Mouse (Mus musculus): Measurements from ENCODE around the gene Ccsap. TPM values are rescaled to one million over a fixed set of nuclear protein-coding genes. Genes with fewer than 3 reads are reported as not detected.

Ccsap gene
- 4.1 and 9.5 TPM in 2 replicates for polyA plus RNA-seq (2012; ENCODE audit: low replicate concordance)

DNA sequence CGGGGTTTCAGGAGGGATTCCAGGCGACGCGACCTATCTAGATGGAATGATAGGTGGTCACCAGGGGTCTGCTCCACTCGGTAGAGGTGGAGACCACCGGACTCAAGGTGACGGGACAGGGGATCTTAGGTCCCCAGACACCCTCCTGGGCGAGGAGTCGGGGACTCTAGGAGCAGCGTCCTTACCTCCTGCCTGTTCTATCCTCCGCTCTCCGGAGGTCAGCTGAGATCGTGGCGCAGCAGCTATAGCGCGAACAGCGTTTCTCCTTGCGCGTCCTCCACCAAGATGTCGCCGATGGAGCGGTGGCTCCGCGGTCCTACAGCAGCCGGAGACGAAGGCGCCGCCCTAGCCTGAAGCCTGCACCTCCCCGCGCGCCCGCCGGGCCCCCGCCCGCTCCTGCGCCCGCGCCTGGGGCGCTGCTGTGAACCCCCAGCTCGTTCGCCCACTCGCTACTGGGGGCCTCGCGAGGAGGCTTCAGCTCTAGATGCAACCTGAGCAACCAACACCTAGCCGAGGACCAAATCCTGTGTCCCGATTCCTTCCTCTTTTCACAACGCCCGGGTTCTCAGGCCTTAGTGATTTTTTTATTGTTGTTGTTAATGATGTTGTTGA is at the start of gene Ccsap:
Ccsap (minus strand) TSS at position 562 of the 612 bp plus-strand sequence.

DNA sequence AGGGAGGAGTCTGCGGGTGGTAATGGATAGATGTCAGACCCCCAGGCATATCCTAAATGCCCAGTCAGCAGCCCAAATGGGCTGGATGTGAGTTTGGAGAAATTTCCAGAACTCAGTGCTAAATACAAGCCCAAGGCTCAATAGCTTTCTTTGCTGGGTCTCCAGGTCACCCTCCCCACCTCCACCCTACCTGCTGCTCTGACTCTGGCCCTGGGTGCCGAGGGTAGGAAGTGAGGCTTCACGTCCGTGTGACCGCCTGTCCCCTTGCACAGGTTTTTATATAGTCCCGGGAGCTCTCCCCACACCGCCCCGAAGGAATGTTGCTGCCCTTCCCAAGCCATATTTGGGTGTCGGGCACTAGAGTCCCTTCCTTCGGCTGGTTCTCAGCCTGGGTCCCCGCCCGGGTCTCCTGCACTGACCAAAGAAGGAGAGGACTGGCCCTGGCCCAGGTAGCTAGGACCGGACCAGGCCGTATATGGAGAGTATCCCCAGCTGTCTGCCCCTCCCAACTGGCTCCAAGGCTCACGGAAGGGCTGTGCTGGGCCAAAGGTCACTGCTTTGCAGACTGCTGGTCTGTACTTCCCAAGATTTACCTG is 34.6 kb upstream of the Ccsap start, which contains the start of gene Acta1:
Acta1 (minus strand) TSS at position 250 of the 596 bp plus-strand sequence.

DNA sequence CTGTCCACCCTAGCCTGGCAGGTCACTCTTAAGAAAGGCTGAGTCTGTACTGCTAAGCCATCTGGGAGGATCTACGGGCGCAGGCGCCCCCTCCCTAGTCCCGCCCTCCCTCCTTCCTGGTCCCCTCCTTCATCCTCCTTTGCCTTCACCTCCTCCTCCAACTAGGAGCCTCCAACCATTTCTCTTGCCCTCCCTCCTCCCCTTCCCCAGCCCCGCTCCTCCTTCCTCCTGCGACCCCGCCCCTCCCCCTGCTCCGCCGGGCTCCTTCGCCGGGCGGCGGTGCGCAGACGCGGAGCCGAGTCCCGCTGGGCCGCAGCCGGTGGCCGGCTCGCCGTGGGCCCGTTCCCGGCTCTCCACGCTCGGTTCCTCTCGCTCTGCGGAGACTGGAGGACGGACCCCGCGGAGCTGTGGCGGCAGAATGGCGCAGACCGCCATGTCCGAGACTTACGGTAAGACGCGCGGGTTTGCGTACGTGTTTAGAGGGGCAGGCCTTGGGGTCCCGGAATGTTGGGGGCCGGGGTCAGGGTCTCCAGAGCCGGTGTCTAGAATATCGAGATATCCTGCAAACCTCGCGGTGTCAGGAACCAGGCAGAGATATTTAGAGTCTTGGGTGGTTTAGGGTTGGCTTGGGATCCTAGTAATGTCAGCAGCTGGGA is 54.2 kb downstream of the Ccsap start, which contains the start of gene Rab4a:
Rab4a (plus strand) TSS at position 268 of the 656 bp plus-strand sequence.

Other genes with a start within 250 kb of the Ccsap start
- not detected in 2 replicates for gene Rhou, start 206.3 kb downstream of the Ccsap start, polyA plus RNA-seq (2012; ENCODE audit: low replicate concordance)
- 5.9 and 10.0 TPM in 2 replicates for gene Rab4a, start 54.2 kb downstream of the Ccsap start, polyA plus RNA-seq (2012; ENCODE audit: low replicate concordance)
- gene Acta1, start 34.5 kb upstream of the Ccsap start, polyA plus RNA-seq (2012; ENCODE audit: low replicate concordance): not detected in 2 replicates
- 34.8 and 37.5 TPM in 2 replicates for gene Nup133, start 89.1 kb upstream of the Ccsap start, polyA plus RNA-seq (2012; ENCODE audit: low replicate concordance)
- gene Abcb10, start 122.9 kb upstream of the Ccsap start, polyA plus RNA-seq (2012; ENCODE audit: low replicate concordance): 27.6 and 55.3 TPM in 2 replicates
- gene Taf5l, start 161.2 kb upstream of the Ccsap start, polyA plus RNA-seq (2012; ENCODE audit: low replicate concordance): 27.2 and 30.1 TPM in 2 replicates
- gene Urb2, start 161.3 kb upstream of the Ccsap start, polyA plus RNA-seq (2012; ENCODE audit: low replicate concordance): 1.7 and 6.2 TPM in 2 replicates

Measured in leukemia stem cell, adult 10-12 weeks (primary cell).